Mouse (Mus musculus): ENCODE results near the gene Sec24d.

DNA sequence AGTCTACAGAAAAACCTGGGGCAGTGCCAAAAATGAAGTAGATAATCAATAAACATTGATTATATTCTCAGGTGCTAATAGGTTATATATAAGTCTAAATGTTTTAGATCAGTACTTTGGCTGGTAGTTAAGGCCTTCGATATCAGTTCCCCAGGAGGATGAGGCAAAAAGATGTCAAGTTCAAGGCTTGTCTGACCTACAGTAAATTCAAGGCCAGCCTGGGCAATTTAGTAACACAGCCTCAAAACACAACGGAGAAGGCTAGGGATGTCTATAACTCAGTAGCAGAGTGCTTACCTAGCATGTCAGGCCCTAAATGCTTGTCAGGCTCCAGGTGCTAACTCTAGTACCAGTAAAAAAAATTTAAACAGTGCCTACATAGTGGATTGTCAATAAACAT lies 34.3 kb downstream of the Sec24d start:
- no peak for TF ChIP-seq CTCF (IDR thresholded peaks at IDR 0.05; ENCODE audit: low read depth, low read length)
- no peak for TF ChIP-seq POLR2A (IDR thresholded peaks at IDR 0.05; ENCODE audit: borderline replicate concordance, low read depth, low read length)

Data from bone marrow macrophage, adult 2 months (primary cell).